Mouse (Mus musculus): Measurements from ENCODE around the gene Anp32e. TPM values are rescaled to one million over a fixed set of nuclear protein-coding genes. Genes with fewer than 3 reads are reported as not detected.
A peak's percentile ranks its signal among the peaks of the same experiment; 100 is the strongest.
"Not testable (repeated sequence)": the region's sequence is repeated elsewhere in the genome, so short reads cannot be mapped to it uniquely, and the experiment has no call there.

Anp32e gene
- polyA plus RNA-seq, 1 experiment from 2014 or later, result 229 TPM

DNA sequence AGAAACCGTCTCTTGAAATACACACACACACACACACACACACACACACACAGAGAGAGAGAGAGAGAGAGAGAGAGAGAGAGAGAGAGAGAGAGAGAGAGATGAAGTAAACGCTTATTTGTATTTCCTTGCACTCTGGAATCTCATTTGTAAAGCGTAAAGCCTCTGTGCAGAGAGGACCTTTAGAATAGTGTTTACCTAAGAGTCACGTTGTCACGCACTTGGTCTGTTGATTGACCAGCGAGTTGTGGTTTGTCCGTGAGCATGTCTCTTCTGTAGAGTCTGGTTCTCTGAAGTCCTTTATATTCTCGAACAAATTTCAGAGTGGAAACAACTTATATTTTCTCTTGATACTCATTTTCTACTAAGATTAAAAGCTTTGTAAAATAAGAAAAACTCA, 15.7 kb downstream of the Anp32e start:
- no peaks in the 10 kb centered on the region for H3K27me3 ChIP-seq (replicated peaks)
- no peaks in the 10 kb centered on the region for H3K9me3 ChIP-seq (replicated peaks)
- H3K27ac ChIP-seq (ENCODE audit: poor library complexity, severe bottlenecking), result no peak overlapping the region
- WGBS, result 88% methylated on average over 8 of the region's 8 CpGs
- no peak overlapping the region for H3K9ac ChIP-seq
- peaks cover 78% of the 10 kb centered on the region for H3K36me3 ChIP-seq
- no peak for ATAC-seq (ENCODE audit: insufficient number of reproducible peaks, low FRiP score)
- H3K4me2 ChIP-seq, result no peak overlapping the region
- no peak overlapping the region for H3K4me3 ChIP-seq
- H3K4me1 ChIP-seq (replicated peaks), result 0 out of 2 replicates have a peak, but pooled peaks cover 4% of the 10 kb centered on the region

DNA sequence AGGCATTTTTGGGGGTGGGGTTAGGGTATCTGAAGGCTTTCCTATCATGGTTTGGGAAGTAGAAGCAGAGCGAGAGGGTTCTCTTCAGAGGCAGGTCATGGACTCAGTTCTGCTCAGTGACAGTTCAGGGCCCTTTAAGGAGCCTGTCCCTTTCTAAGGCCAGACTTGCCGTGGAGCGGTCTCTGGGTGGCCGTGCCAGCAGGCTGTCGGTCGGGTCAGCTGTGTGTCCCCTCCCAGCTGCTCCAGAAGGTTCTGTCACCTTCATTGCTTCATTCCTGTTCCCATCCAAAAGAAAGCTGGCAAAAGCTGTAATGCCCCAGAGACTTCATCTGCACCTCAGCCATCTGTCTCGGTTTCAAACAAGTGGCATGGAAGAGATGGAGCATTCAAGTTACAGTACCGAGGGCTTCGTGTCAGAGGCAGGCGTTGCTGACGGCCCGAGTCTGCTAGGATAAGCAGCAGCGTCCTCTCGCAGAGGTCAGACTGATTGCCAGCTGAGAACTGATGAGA, 16.7 kb downstream of the Anp32e start:
- no peak overlapping the region for H3K4me2 ChIP-seq
- 57% methylated on average over 14 of the region's 14 CpGs for WGBS
- no peak for ATAC-seq (ENCODE audit: insufficient number of reproducible peaks, low FRiP score)

DNA sequence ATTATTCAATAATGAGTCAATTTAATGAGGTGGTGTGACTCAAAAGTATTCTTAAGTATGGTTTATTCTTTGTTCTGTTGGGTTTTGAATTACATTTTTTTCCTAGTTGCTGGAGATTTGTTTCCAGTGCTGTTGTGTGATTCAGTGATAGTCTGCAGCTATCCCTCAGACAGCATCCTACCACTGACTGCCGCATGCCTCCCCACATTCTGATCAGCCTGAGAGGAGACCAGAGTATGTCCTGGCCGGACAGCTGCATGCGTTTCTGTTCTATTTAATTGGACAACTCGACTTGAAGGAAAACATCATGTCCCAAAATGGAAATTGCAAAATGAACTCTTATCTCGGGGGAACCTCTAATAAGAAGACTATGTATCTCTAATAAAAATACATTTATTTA, 19.3 kb downstream of the Anp32e start:
- H3K9me3 ChIP-seq (replicated peaks), result no peaks in the 10 kb centered on the region
- H3K4me2 ChIP-seq, result no peak overlapping the region
- H3K9ac ChIP-seq, result no peak overlapping the region
- H3K36me3 ChIP-seq, result peaks cover 43% of the 10 kb centered on the region
- H3K27ac ChIP-seq (ENCODE audit: poor library complexity, severe bottlenecking), result no peak overlapping the region
- no peak overlapping the region for H3K4me3 ChIP-seq
- H3K4me1 ChIP-seq (replicated peaks), result 0 out of 2 replicates have a peak, but pooled peaks cover 4% of the 10 kb centered on the region
- no peak for ATAC-seq (ENCODE audit: insufficient number of reproducible peaks, low FRiP score)
- no peaks in the 10 kb centered on the region for H3K27me3 ChIP-seq (replicated peaks)
- WGBS, result 85% methylated on average over 5 of the region's 5 CpGs

More for the DNA sequence above, 16.7 kb downstream of the Anp32e start:
- Histone ChIP-seq H3K36me3 (peaks cover 67% of the 10 kb centered on the region), H3K27ac (ENCODE audit: poor library complexity, severe bottlenecking) (peak overlapping the region; percentile 47), H3K9me3 (replicated peaks) (no peaks in the 10 kb centered on the region), H3K4me1 (replicated peaks) (0 out of 2 replicates have a peak, but pooled peaks cover 4% of the 10 kb centered on the region), H3K27me3 (replicated peaks) (no peaks in the 10 kb centered on the region), H3K4me3 (no peak overlapping the region), H3K9ac (0 out of 2 replicates have a peak overlapping the region, but pooled peaks have one; percentile 47)

- ATAC-seq (ENCODE audit: insufficient number of reproducible peaks, low FRiP score), result peak; percentile 95
- peak overlapping the region; percentile 75 for H3K9ac ChIP-seq
- H3K27ac ChIP-seq (ENCODE audit: poor library complexity, severe bottlenecking), result peak overlapping the region; percentile 97
- WGBS, result 2% methylated on average over 49 of the region's 49 CpGs
- H3K9me3 ChIP-seq (replicated peaks), result no peaks in the 10 kb centered on the region
- H3K36me3 ChIP-seq, result peaks cover 20% of the 10 kb centered on the region
- no peaks in the 10 kb centered on the region for H3K27me3 ChIP-seq (replicated peaks)
- peak overlapping the region; percentile 79 for H3K4me2 ChIP-seq
- peak overlapping the region; percentile 61 for H3K4me3 ChIP-seq
- peaks cover 1% of the 10 kb centered on the region; the same call in 1 of the 2 replicates for H3K4me1 ChIP-seq (replicated peaks)
These were observed 21.9 kb downstream of the Anp32e start for GRCm38 (mm10) chr3:95950763-95951551.

- WGBS, result 69% methylated on average over 12 of the region's 12 CpGs
- not testable (repeated sequence) for H3K4me1 ChIP-seq (replicated peaks); H3K9me3 ChIP-seq (replicated peaks); ATAC-seq (ENCODE audit: insufficient number of reproducible peaks, low FRiP score); H3K27me3 ChIP-seq (replicated peaks)
- peak overlapping the region; percentile 75; the same call in 1 of the 2 replicates for H3K9ac ChIP-seq
- H3K27ac ChIP-seq (ENCODE audit: poor library complexity, severe bottlenecking), result peak overlapping the region; percentile 97
- H3K4me2 ChIP-seq, result peak overlapping the region; percentile 79
- H3K36me3 ChIP-seq, result peaks cover 14% of the 10 kb centered on the region
- H3K4me3 ChIP-seq, result peak overlapping the region; percentile 61
These were observed 22.5 kb downstream of the Anp32e start for GRCm38 (mm10) chr3:95951566-95951965.

DNA sequence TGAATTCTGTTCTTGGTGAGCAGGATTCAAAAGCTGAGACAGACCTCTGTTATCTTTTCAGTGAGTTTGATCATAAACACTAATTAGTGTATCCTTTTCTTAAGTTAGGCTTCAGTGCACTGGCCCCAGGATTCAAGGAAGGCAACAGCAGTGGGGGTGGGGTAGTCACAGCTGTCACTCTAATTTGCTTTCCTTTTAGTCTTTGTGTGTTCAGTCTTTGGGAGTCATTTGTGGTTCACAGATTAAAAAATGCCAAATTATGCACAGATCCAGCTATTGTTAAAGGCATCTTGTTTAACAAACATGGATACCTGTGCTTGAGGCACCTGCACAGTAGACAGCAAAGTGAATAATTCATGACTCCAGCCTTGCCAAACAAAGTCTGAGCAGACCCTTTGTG, 24.0 kb downstream of the Anp32e start:
- ATAC-seq (ENCODE audit: insufficient number of reproducible peaks, low FRiP score), result no peak
- H3K4me3 ChIP-seq, result no peak overlapping the region
- H3K9ac ChIP-seq, result no peak overlapping the region
- H3K36me3 ChIP-seq, result peaks cover 5% of the 10 kb centered on the region; the same call in 1 of the 2 replicates
- H3K9me3 ChIP-seq (replicated peaks), result no peaks in the 10 kb centered on the region
- peaks cover 14% of the 10 kb centered on the region for H3K4me1 ChIP-seq (replicated peaks)
- H3K27me3 ChIP-seq (replicated peaks), result no peaks in the 10 kb centered on the region
- no peak overlapping the region for H3K27ac ChIP-seq (ENCODE audit: poor library complexity, severe bottlenecking)
- H3K4me2 ChIP-seq, result no peak overlapping the region

- Histone ChIP-seq H3K27me3 (replicated peaks) (no peaks in the 10 kb centered on the region), H3K27ac (ENCODE audit: poor library complexity, severe bottlenecking) (no peak overlapping the region), H3K4me3 (no peak overlapping the region), H3K9ac (no peak overlapping the region), H3K36me3 (0 out of 2 replicates have a peak, but pooled peaks cover 1% of the 10 kb centered on the region), H3K4me2 (no peak overlapping the region), H3K9me3 (replicated peaks) (no peaks in the 10 kb centered on the region), H3K4me1 (replicated peaks) (peaks cover 17% of the 10 kb centered on the region)
- ATAC-seq (ENCODE audit: insufficient number of reproducible peaks, low FRiP score), result no peak
- WGBS, result 80% methylated on average over 3 of the region's 3 CpGs
These were observed 24.5 kb downstream of the Anp32e start for GRCm38 (mm10) chr3:95953522-95953921.

GRCm38 (mm10) chr3:95954648-95955173, 25.7 kb downstream of the Anp32e start:
- H3K27me3 ChIP-seq (replicated peaks); H3K9me3 ChIP-seq (replicated peaks); H3K27ac ChIP-seq (ENCODE audit: poor library complexity, severe bottlenecking); H3K4me3 ChIP-seq; H3K9ac ChIP-seq; H3K4me2 ChIP-seq; H3K36me3 ChIP-seq; ATAC-seq (ENCODE audit: insufficient number of reproducible peaks, low FRiP score): not testable (repeated sequence)
- WGBS, result 86% methylated on average over 12 of the region's 12 CpGs
- peaks cover 27% of the 10 kb centered on the region for H3K4me1 ChIP-seq (replicated peaks)

DNA sequence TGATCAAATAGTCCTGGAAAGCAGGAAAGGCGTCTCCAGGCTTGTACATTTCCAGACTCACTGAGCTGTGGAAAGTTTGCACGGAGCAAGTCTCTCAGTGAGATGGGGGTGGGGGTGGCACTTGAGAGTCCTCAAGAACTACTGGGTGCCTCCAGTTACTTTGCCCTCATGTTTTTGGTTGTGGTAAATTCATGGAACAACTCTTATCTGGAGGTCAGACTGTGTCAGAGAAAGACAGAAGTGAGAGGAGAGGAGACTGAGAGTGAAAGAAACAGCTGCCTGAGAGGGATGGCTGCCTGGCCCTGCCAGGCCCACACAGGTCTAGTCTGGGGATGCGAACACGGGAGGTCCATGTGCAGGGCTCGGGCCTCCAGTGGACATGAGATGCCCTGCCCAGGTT, 26.3 kb downstream of the Anp32e start:
- no peaks in the 10 kb centered on the region for H3K36me3 ChIP-seq
- H3K27me3 ChIP-seq (replicated peaks), result no peaks in the 10 kb centered on the region
- ATAC-seq (ENCODE audit: insufficient number of reproducible peaks, low FRiP score), result no peak
- H3K9ac ChIP-seq, result no peak overlapping the region
- H3K4me1 ChIP-seq (replicated peaks), result peaks cover 27% of the 10 kb centered on the region
- WGBS, result 78% methylated on average over 5 of the region's 5 CpGs
- H3K9me3 ChIP-seq (replicated peaks), result 0 out of 2 replicates have a peak, but pooled peaks cover 5% of the 10 kb centered on the region
- H3K27ac ChIP-seq (ENCODE audit: poor library complexity, severe bottlenecking), result no peak overlapping the region; the same call in 1 of the 2 replicates
- no peak overlapping the region for H3K4me2 ChIP-seq
- no peak overlapping the region for H3K4me3 ChIP-seq

DNA sequence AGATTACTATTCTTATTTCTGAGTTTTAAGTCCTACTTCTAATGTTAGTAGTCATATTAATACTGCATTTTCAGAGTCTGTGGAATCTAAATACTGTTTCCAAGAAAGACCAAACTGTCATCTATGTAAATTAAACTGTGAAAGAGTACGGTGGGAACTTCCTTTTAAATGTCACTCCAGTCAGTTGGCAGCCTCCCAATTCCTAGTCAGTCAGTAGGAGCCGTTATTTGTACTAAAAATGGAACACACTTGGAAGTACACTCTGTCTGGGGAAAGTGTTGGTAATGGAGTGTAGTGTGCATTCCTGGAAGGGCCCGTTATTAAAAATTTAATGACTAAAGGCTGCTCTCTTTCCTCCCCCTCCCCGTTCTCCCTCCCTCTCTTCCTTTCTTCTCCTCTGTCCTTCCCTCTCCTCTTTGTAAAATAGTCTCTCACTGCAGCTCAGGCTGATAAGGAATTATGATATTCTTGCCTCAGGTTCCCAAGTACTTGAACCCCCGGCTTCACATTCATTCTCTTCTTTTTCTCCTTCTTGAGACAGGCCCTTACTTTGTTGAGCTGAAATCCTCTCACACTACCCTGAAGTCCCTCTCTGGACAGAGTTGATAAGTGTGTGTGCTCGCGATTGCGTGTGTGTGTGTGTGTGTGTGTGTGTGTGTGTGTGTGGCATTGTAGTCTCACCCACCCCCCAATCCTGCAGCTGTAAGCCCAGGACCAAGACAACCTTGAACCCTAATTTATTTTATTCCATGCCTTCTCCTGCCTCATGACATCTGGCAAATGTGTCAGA, 28.5 kb downstream of the Anp32e start:
- Histone ChIP-seq H3K27ac (ENCODE audit: poor library complexity, severe bottlenecking) (peak overlapping the region; percentile 93), H3K27me3 (replicated peaks) (no peaks in the 10 kb centered on the region), H3K4me3 (no peak overlapping the region), H3K9ac (no peak overlapping the region), H3K4me2 (peak overlapping the region; percentile 40), H3K4me1 (replicated peaks) (peaks cover 45% of the 10 kb centered on the region), H3K9me3 (replicated peaks) (0 out of 2 replicates have a peak, but pooled peaks cover 5% of the 10 kb centered on the region), H3K36me3 (no peaks in the 10 kb centered on the region)
- no peak for ATAC-seq (ENCODE audit: insufficient number of reproducible peaks, low FRiP score)
- WGBS, result 28% methylated on average over 8 of the region's 8 CpGs

DNA sequence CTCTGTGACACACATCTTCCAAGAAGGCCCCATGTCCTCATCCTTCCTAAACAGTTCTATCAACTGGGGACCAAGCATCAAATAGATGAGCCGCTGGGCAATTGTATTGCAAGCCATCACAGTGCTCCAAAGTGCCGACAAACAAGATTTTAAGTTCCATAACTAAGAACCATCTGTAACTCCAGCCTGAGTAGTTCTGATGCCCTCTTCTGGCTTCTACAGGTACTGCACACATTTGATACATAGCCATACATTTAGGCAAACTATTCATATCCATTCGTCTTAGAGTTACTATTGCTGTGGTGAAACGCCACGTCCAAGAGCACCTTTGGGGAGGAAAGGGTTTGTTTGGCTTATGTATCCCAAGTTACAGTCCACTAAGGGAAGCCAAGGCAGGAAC, 30.0 kb downstream of the Anp32e start:
- no peaks in the 10 kb centered on the region for H3K36me3 ChIP-seq
- WGBS, result 71% methylated on average over 5 of the region's 5 CpGs
- ATAC-seq (ENCODE audit: insufficient number of reproducible peaks, low FRiP score), result no peak
- H3K9ac ChIP-seq, result no peak overlapping the region
- peak overlapping the region; percentile 93 for H3K27ac ChIP-seq (ENCODE audit: poor library complexity, severe bottlenecking)
- H3K4me3 ChIP-seq, result no peak overlapping the region
- peaks cover 45% of the 10 kb centered on the region for H3K4me1 ChIP-seq (replicated peaks)
- H3K27me3 ChIP-seq (replicated peaks), result no peaks in the 10 kb centered on the region
- H3K9me3 ChIP-seq (replicated peaks), result 0 out of 2 replicates have a peak, but pooled peaks cover 5% of the 10 kb centered on the region
- no peak overlapping the region for H3K4me2 ChIP-seq
